Mouse (Mus musculus) small intestine, adult 2 months (tissue): ENCODE measurements around the gene Saal1.

Experiments used
- CTCF ChIP-seq: fragments of 200-500 bp; IDR thresholded peaks from 2 replicates; pipeline ENCODE4 v1.5.1; 2012; ENCODE audit warnings: low read depth, mild to moderate bottlenecking, control low read depth, inconsistent platforms, low read length, moderate library complexity, mixed read lengths; ENCODE audit not compliant: insufficient replicate concordance, insufficient read length; ENCODE audit errors: extremely low read depth
- POLR2A ChIP-seq: fragments of 200-500 bp; IDR thresholded peaks from 2 replicates; pipeline ENCODE4 v1.6.1; 2012; ENCODE audit warnings: low read depth, mild to moderate bottlenecking, control low read depth, inconsistent platforms, low read length, moderate library complexity

DNA sequence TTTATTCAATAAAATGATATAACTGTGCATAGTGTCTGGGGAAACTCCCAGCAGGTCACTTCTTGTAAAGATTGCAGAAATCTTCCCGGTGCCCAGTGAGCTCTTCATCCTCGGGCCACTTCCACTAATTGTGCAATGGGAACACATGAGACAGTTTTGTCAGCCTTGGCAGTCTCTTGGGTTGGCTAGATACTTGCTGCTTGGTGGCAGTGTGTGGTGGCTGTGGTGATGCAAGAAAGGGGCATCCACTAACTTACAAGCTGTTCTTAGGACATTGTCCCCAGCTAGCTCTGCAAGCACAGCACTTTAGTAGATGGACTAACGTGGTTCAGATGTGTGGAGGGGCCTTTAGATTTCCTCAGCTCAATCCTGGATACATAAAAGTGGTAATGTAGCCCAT is 35.3 kb upstream of the Saal1 start:
- no peak for TF ChIP-seq CTCF
- no peak for TF ChIP-seq POLR2A
